Mouse (Mus musculus): Measurements from ENCODE around the gene Aspa.

DNA sequence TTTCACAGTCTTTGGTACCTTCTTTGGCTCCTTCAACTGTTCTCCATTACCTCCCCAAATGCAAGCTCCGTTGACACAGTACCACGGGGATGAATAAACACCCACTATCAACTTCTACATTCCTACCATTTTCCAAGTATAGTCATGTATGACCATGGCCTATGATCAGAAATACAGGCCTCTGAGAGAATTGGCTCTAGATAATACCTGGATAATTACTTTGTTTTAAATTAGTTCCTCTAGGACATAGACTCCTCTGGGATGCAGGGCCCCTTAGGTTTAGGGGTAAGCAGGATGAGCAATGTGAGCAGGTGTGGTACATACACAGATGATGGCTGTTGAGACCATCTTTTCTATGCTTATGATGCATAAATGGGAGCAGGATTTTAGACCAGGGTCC is 41.5 kb upstream of the Aspa start, which contains the start of gene Olfr376:
- TF ChIP-seq CTCF (IDR thresholded peaks at IDR 0.05; ENCODE audit: control insufficient read depth, insufficient read depth, insufficient read length): no peak
- no peak for TF ChIP-seq MYOG (IDR thresholded peaks at IDR 0.05; ENCODE audit: control insufficient read depth, extremely low read depth, insufficient read length)
- TF ChIP-seq CEBPB (IDR thresholded peaks at IDR 0.05; ENCODE audit: low read depth): no peak
